Mouse (Mus musculus): Measurements from ENCODE around the gene Lmbrd2.
A peak's percentile ranks its signal among the peaks of the same experiment; 100 is the strongest.
"Not testable (repeated sequence)": the region's sequence is repeated elsewhere in the genome, so short reads cannot be mapped to it uniquely, and the experiment has no call there.

The Lmbrd2 gene

GRCm38 (mm10) chr15:9134891-9135507 lies 5.4 kb upstream of the Lmbrd2 start:
- no peak for DNase-seq

- DNase-seq, result peak; percentile 55
Measured at GRCm38 (mm10) chr15:9139447-9139846, 903 bp upstream of the Lmbrd2 start.

GRCm38 (mm10) chr15:9140684-9141171 lies 378 bp downstream of the Lmbrd2 start:
- DNase-seq, result no peak

GRCm38 (mm10) chr15:9155325-9155724 lies 15.0 kb downstream of the Lmbrd2 start, which contains the start of gene Skp2:
Skp2 (minus strand) TSS chr15:9155425.
- DNase-seq, result no peak

GRCm38 (mm10) chr15:9162557-9163070 lies 22.3 kb downstream of the Lmbrd2 start:
- DNase-seq, result no peak

- DNase-seq, result no peak
Measured at GRCm38 (mm10) chr15:9164125-9164524, 23.8 kb downstream of the Lmbrd2 start.

- no peak for DNase-seq
Measured at GRCm38 (mm10) chr15:9177038-9177437, 36.7 kb downstream of the Lmbrd2 start.

- DNase-seq, result no peak
Measured at GRCm38 (mm10) chr15:9183995-9184394, 43.6 kb downstream of the Lmbrd2 start.

- no peak for DNase-seq
Measured at GRCm38 (mm10) chr15:9189796-9190195, 49.4 kb downstream of the Lmbrd2 start.

- not testable (repeated sequence) for DNase-seq
Measured at GRCm38 (mm10) chr15:9192685-9193084, 52.3 kb downstream of the Lmbrd2 start.

GRCm38 (mm10) chr15:9198421-9198820 lies 58.1 kb downstream of the Lmbrd2 start:
- no peak for DNase-seq

GRCm38 (mm10) chr15:9211891-9212290 lies 71.5 kb downstream of the Lmbrd2 start:
- no peak for DNase-seq

GRCm38 (mm10) chr15:9213026-9213425 lies 72.7 kb downstream of the Lmbrd2 start:
- not testable (repeated sequence) for DNase-seq

GRCm38 (mm10) chr15:9213431-9213830 lies 73.1 kb downstream of the Lmbrd2 start:
- DNase-seq, result not testable (repeated sequence)

- no peak for DNase-seq
Measured at GRCm38 (mm10) chr15:9216446-9216845, 76.1 kb downstream of the Lmbrd2 start.

GRCm38 (mm10) chr15:9230917-9231316 lies 90.6 kb downstream of the Lmbrd2 start:
- not testable (repeated sequence) for DNase-seq

- no peak for DNase-seq
Measured at GRCm38 (mm10) chr15:9246345-9246744, 106.0 kb downstream of the Lmbrd2 start.
